Mouse (Mus musculus): ENCODE results near the gene Slc38a10. TPM values are rescaled to one million over a fixed set of nuclear protein-coding genes. Genes with fewer than 3 reads are reported as not detected.

Gene Slc38a10
- 48.6 TPM for polyA plus RNA-seq (2015; fragmentation: Illumina TruSeq; extraction: RNeasy Lipid Tissue Mini Kit (QIAGEN cat#74804); ENCODE audit: low read depth, low replicate concordance)

DNA sequence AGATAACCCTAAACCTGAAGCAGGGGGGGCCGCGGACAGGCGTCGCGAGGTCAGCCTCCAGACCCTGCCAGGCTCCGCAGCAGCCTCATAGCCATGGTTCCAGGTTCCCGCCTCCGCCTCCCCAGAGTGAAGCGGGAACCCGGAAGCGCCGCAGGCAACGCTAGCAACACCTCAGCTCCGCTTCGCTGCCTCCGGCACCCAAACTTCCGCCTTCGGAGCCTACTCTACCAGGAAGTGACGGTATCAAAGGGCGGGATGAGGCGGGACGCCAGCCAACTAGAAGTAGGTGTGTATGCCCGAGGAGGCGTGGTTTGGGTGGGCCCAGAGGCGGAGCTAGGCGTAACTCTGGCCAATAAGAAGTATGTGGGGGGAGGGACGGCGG, at the start of gene Slc38a10:
TSS of gene Slc38a10 (minus strand) at position 234 of the 382 bp plus-strand sequence.

DNA sequence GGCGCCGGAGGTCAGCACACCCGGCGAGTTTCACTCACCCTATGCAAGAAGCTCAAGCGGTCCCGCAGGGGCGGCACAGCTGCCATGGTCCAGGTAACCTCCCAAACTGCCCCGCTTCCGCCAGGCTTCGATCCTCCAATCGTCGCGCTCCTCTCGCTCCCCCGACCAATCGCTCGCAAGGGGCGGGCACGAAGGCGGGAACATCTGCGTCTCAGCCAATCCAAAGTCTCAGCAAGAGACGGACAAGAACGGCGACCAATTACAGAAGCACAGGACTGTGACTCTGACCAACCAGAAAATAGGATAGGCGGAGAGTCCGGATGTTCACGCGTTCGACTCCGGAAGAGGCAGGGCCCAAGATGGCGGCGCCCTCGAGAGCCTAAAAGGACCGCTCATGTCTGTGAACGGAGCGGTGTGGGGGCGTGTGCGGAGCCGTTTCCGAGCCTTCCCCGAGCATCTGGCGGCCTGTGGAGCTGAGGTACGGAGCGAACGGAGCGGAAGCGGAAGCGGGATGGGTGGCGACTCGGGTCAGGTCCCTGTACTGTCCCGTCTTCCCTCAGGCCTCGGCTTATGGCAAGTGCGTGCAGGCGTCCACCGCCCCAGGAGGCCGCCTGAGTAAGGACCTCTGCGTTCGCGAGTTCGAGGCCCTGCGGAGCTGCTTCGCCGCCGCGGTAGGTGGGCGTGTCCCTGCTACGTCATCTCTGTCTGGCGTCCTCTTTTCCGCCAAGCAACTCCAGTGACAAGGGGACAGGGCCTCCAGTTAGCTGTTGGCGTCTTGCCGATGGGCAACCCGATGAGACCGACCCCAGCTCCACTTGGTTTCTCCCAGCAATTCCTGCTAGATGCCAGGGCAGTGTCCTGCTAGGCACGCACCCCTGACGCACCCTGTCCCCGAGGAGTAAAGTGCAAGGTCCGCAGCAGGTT, 52.3 kb downstream of the Slc38a10 start, which contains the start of the genes Tepsin and Ndufaf8:
TSS of gene Tepsin (minus strand) at position 144 of the 924 bp plus-strand sequence.
TSS of gene Ndufaf8 (plus strand) at position 341 of the 924 bp plus-strand sequence.

DNA sequence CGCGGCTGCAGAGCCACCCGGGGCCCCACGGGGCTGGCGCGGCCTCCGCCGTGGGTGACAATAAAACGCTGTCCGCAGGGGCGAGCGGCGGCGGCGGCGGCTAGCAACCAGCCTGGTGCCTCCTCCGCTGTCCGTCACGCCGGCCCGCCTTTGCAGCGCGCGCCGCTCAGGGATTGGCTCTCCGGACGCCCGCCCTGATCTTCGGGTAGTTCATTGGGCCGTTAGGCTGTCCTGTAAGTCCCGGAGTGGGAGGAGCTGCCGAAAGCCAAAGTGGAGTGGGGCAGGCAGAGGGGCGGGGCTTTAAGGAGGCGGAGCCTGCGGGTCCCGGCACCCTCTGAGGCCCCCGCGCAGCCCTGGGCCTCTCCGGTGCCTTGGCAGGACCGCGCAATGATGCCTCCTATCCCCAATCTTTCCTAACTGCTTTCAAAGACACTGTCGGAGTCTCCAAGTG, 64.4 kb downstream of the Slc38a10 start, which contains the start of gene Cep131:
TSS of gene Cep131 (minus strand) at position 126 of the 451 bp plus-strand sequence.

Other genes starting within 250 kb of the Slc38a10 start
- gene Chmp6, start 237.9 kb downstream of the Slc38a10 start, polyA plus RNA-seq (2015; fragmentation: Illumina TruSeq; extraction: RNeasy Lipid Tissue Mini Kit (QIAGEN cat#74804); ENCODE audit: low read depth, low replicate concordance), result 40.5 TPM
- gene Baiap2, start 208.6 kb downstream of the Slc38a10 start, polyA plus RNA-seq (2015; fragmentation: Illumina TruSeq; extraction: RNeasy Lipid Tissue Mini Kit (QIAGEN cat#74804); ENCODE audit: low read depth, low replicate concordance), result 167 TPM
- gene Aatk, start 104.2 kb downstream of the Slc38a10 start, polyA plus RNA-seq (2015; fragmentation: Illumina TruSeq; extraction: RNeasy Lipid Tissue Mini Kit (QIAGEN cat#74804); ENCODE audit: low read depth, low replicate concordance), result 148 TPM
- gene Cep131, start 64.5 kb downstream of the Slc38a10 start, polyA plus RNA-seq (2015; fragmentation: Illumina TruSeq; extraction: RNeasy Lipid Tissue Mini Kit (QIAGEN cat#74804); ENCODE audit: low read depth, low replicate concordance), result 15.2 TPM
- gene Tepsin, start 52.6 kb downstream of the Slc38a10 start, polyA plus RNA-seq (2015; fragmentation: Illumina TruSeq; extraction: RNeasy Lipid Tissue Mini Kit (QIAGEN cat#74804); ENCODE audit: low read depth, low replicate concordance), result 16.6 TPM
- gene Ndufaf8, start 52.4 kb downstream of the Slc38a10 start, polyA plus RNA-seq (2015; fragmentation: Illumina TruSeq; extraction: RNeasy Lipid Tissue Mini Kit (QIAGEN cat#74804); ENCODE audit: low read depth, low replicate concordance), result 63.6 TPM
- gene Bahcc1, start 81.6 kb upstream of the Slc38a10 start, polyA plus RNA-seq (2015; fragmentation: Illumina TruSeq; extraction: RNeasy Lipid Tissue Mini Kit (QIAGEN cat#74804); ENCODE audit: low read depth, low replicate concordance), result 9.7 TPM
- gene Actg1, start 197.2 kb upstream of the Slc38a10 start, polyA plus RNA-seq (2015; fragmentation: Illumina TruSeq; extraction: RNeasy Lipid Tissue Mini Kit (QIAGEN cat#74804); ENCODE audit: low read depth, low replicate concordance), result 1,148 TPM
- not detected for gene Fscn2, start 210.2 kb upstream of the Slc38a10 start, polyA plus RNA-seq (2015; fragmentation: Illumina TruSeq; extraction: RNeasy Lipid Tissue Mini Kit (QIAGEN cat#74804); ENCODE audit: low read depth, low replicate concordance)
- gene Faap100, start 227.4 kb upstream of the Slc38a10 start, polyA plus RNA-seq (2015; fragmentation: Illumina TruSeq; extraction: RNeasy Lipid Tissue Mini Kit (QIAGEN cat#74804); ENCODE audit: low read depth, low replicate concordance), result 8.7 TPM

Measured in brain, adult 10 weeks (tissue).